Mouse (Mus musculus) kidney, embryonic 14.5 days (tissue): ENCODE measurements around the gene Lhb. TPM values are rescaled to one million over a fixed set of nuclear protein-coding genes. Genes with fewer than 3 reads are reported as not detected.
A peak's percentile ranks its signal among the peaks of the same experiment; 100 is the strongest.

ENCODE experiments used
- ATAC-seq: fragments of 200-750 bp; cut with Nextera tagmentation; 2 replicates; pipeline ENCODE4 v1.8.0; 2017; ENCODE audit warnings: moderate number of reproducible peaks, mild to moderate bottlenecking, moderate TSS enrichment, moderate library complexity; ENCODE audit not compliant: low FRiP score, low TSS enrichment
- H3K27ac ChIP-seq: fragments of 300-500 bp; sonication (generic); 2 replicates; pipeline ENCODE4 v1.5.1; 2014; ENCODE audit warnings: low read depth, mild to moderate bottlenecking, low read length, moderate library complexity, mixed read lengths
- H3K27me3 ChIP-seq: fragments of 300-500 bp; sonication (generic); 2 replicates; pipeline ENCODE4 v1.6.1; 2014; ENCODE audit warnings: mild to moderate bottlenecking, low read length; ENCODE audit not compliant: control insufficient read depth, insufficient read depth
- H3K36me3 ChIP-seq: fragments of 300-500 bp; sonication (generic); 2 replicates; pipeline ENCODE4 v1.6.1; 2014; ENCODE audit warnings: low read length, mixed read lengths; ENCODE audit not compliant: control insufficient read depth, insufficient read depth
- H3K4me1 ChIP-seq: fragments of 300-500 bp; sonication (generic); 2 replicates; pipeline ENCODE4 v1.6.1; 2014; ENCODE audit warnings: low read length, mixed read lengths; ENCODE audit not compliant: control insufficient read depth, insufficient read depth
- H3K4me2 ChIP-seq: fragments of 300-500 bp; sonication (generic); replicated peaks from 2 replicates; pipeline ENCODE4 v1.6.1; 2014; ENCODE audit warnings: low read depth, mild to moderate bottlenecking, low read length
- H3K4me3 ChIP-seq: fragments of 300-500 bp; sonication (generic); 2 replicates; pipeline ENCODE4 v1.5.1; 2014; ENCODE audit warnings: mild to moderate bottlenecking, low read length
- H3K9ac ChIP-seq: fragments of 300-500 bp; sonication (generic); 2 replicates; pipeline ENCODE4 v1.6.1; 2014; ENCODE audit warnings: low read depth, mild to moderate bottlenecking, low read length, moderate library complexity
- H3K9me3 ChIP-seq: fragments of 300-500 bp; sonication (generic); 2 replicates; pipeline ENCODE4 v1.6.1; 2016; ENCODE audit warnings: low read length; ENCODE audit not compliant: control insufficient read depth
- WGBS: fragments of 180-500 bp; shearing (Covaris S2); extraction: QIAGEN DNeasy Blood & Tissue Kit; methylation state at CpG from one replicate; pipeline ENCODE4 v1.1.7; 2014; 5-methylcytosine and 5-hydroxymethylcytosine counted together
- polyA plus RNA-seq: library from polyadenylated mRNA; unstranded; fragments of >200 nt; fragmentation: Nextera tagmentation; extraction: Ambion mirVana; gene quantifications from 2 replicates; pipeline ENCODE4 v1.2.1, GENCODE M21; 2014

Lhb gene
- polyA plus RNA-seq, 1 experiment from 2014 or later = not detected

- H3K4me1 ChIP-seq = 0 out of 2 replicates have a peak, but pooled peaks cover 3% of the 10 kb centered on the region
- no peak for ATAC-seq
- H3K36me3 ChIP-seq = peaks cover 53% of the 10 kb centered on the region
- 86% methylated on average over 22 of the region's 22 CpGs for WGBS
- H3K9me3 ChIP-seq = no peaks in the 10 kb centered on the region
- no peak overlapping the region for H3K9ac ChIP-seq
- H3K27ac ChIP-seq = no peak overlapping the region
- no peak overlapping the region for H3K4me2 ChIP-seq
- H3K4me3 ChIP-seq = no peak overlapping the region
- no peaks in the 10 kb centered on the region for H3K27me3 ChIP-seq
These were observed 23.2 kb downstream of the Lhb start for GRCm38 (mm10) chr7:45443526-45444420.

DNA sequence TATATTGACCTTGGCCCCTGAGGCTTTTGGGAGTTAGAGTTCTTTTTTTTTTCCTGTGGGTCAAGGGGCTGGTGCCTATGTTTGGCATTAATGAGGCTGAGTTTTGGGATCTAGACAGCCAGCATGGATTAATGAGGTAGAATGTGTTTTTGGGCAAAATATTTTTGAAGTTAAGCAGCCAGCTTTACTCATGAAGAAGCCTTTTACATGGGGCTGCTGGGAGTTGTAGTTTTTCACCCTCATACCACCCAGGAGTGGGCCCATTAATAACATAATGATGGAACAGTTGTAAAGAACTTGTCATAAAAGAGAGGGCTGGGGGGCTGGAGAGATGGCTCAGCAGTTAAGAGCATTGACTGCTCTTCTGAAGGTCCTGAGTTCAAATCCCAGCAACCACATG is 26.0 kb downstream of the Lhb start:
- no peak for ATAC-seq
- peaks cover 49% of the 10 kb centered on the region for H3K36me3 ChIP-seq
- H3K4me1 ChIP-seq = 0 out of 2 replicates have a peak, but pooled peaks cover 3% of the 10 kb centered on the region
- no peaks in the 10 kb centered on the region for H3K9me3 ChIP-seq
- no peaks in the 10 kb centered on the region for H3K27me3 ChIP-seq
- H3K9ac ChIP-seq = no peak overlapping the region
- H3K4me3 ChIP-seq = no peak overlapping the region
- no peak overlapping the region for H3K27ac ChIP-seq
- H3K4me2 ChIP-seq = no peak overlapping the region

DNA sequence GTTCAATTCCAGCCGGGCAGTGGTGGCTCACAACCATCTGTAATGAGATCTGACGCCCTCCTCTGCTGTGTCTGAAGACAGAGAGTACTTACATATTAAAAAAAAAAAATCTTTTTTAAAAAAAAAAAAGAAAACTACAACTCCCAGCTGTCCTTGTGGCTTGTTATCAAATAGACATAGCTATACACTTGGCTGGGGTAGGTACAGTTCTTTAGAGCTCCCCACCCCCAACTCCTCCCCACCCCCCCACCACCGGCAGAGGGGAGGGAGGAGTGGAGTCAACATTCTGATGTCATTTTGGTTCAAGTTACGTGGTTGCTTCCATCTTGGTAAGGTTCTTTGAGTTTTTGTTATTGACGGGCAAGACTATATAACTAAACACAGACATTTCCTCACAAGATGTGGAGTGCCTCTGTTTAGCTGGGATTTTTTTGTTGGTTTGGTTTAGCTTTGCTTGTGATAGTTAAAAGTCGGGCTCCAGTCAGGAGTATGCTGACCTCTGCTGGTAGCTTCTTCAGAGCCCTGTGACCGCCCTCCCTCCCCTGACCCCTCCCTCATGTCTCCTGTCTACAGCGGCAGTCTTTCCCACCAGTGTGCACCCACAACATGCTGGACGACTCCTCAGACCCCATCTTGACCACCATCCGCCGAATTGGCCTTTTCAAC is 26.8 kb downstream of the Lhb start:
- WGBS = 34% methylated on average over 11 of the region's 11 CpGs
- ATAC-seq = no peak
- no peaks in the 10 kb centered on the region for H3K9me3 ChIP-seq

DNA sequence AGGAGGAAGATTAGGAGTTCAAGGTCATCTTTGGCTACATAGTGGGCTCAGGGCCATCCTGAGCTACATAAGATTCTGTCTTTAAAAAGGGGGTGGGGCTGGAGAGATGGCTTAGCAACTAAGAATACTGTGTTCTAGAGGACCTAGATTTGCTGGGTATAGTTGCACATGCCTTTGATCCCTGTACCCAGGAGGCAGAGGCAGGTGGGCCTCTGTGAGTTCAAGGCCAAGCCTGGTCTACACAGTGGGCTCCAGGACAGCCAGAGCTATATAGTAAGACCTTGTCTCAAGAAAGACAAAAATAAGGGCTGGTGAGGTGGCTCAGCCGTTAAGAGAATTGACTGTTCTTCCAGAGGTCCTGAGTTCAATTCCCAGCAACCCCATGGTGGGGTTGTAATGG is 29.4 kb downstream of the Lhb start:
- Histone ChIP-seq H3K4me2 (no peak overlapping the region), H3K9me3 (no peaks in the 10 kb centered on the region), H3K4me3 (no peak overlapping the region), H3K27me3 (no peaks in the 10 kb centered on the region), H3K9ac (no peak overlapping the region), H3K4me1 (0 out of 2 replicates have a peak, but pooled peaks cover 3% of the 10 kb centered on the region), H3K36me3 (peaks cover 51% of the 10 kb centered on the region), H3K27ac (no peak overlapping the region)
- ATAC-seq = no peak
- 85% methylated on average over 1 of the region's 1 CpGs for WGBS

More for the DNA sequence above, 26.8 kb downstream of the Lhb start:
- Histone ChIP-seq H3K4me3 (no peak overlapping the region), H3K4me1 (0 out of 2 replicates have a peak, but pooled peaks cover 3% of the 10 kb centered on the region), H3K9ac (no peak overlapping the region), H3K4me2 (no peak overlapping the region), H3K27me3 (no peaks in the 10 kb centered on the region), H3K36me3 (peaks cover 53% of the 10 kb centered on the region), H3K27ac (no peak overlapping the region)

DNA sequence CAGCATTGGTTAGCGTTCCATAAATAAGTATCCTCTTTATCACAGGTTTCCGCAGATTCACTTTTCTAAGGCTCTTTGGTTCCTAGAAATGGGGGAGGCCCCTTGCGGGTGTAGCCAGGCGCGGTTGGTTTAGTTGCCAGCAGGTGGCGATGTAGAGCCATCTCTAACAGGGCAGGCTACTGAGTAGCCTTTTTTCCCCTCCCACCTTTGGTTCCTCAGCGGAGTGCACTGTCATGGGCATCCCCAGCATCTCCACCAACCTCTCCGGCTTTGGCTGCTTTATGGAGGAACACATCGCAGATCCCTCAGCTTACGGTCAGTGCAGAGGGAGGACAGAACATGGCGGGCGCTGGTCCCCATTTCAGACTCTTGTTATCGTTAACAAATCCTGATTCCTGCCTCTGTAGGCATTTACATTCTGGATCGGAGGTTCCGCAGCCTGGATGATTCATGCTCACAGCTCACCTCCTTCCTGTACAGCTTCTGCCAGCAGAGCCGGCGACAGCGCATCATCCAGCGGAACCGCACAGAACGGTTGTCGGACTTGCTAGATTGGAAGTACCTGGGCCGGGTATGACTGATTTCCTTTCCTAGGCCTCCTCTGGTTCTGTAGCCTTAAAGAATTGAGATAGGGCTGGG is 30.8 kb downstream of the Lhb start:
- no peaks in the 10 kb centered on the region for H3K27me3 ChIP-seq
- H3K4me2 ChIP-seq = no peak overlapping the region
- 0 out of 2 replicates have a peak, but pooled peaks cover 3% of the 10 kb centered on the region for H3K4me1 ChIP-seq
- ATAC-seq = peak; percentile 65
- H3K27ac ChIP-seq = no peak overlapping the region
- peaks cover 54% of the 10 kb centered on the region for H3K36me3 ChIP-seq
- H3K9me3 ChIP-seq = no peaks in the 10 kb centered on the region
- H3K4me3 ChIP-seq = no peak overlapping the region
- no peak overlapping the region for H3K9ac ChIP-seq
- WGBS = 52% methylated on average over 23 of the region's 23 CpGs

DNA sequence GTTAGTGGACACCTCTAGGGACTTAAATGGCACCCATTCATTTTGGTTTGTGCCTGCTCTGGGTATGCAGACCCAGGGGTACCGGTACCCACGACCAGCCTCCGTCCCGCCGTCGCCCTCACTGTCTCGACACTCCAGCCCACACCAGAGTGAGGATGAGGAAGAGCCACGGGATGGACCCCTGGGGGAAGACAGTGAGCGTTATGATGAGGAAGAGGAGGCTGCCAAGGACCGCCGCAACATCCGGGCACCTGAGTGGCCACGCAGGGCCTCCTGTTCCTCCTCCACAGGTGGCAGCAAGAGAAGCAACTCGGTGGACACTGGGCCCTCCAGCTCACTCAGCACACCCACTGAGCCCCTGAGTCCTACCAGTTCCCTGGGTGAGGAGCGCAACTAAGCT is 34.4 kb downstream of the Lhb start:
- no peaks in the 10 kb centered on the region for H3K27me3 ChIP-seq
- WGBS = 91% methylated on average over 15 of the region's 15 CpGs
- ATAC-seq = no peak
- H3K9ac ChIP-seq = no peak overlapping the region
- H3K4me3 ChIP-seq = no peak overlapping the region; the same call in 1 of the 2 replicates
- H3K36me3 ChIP-seq = peaks cover 54% of the 10 kb centered on the region
- no peak overlapping the region for H3K27ac ChIP-seq
- no peak overlapping the region for H3K4me2 ChIP-seq
- peaks cover 15% of the 10 kb centered on the region for H3K4me1 ChIP-seq
- no peaks in the 10 kb centered on the region for H3K9me3 ChIP-seq

DNA sequence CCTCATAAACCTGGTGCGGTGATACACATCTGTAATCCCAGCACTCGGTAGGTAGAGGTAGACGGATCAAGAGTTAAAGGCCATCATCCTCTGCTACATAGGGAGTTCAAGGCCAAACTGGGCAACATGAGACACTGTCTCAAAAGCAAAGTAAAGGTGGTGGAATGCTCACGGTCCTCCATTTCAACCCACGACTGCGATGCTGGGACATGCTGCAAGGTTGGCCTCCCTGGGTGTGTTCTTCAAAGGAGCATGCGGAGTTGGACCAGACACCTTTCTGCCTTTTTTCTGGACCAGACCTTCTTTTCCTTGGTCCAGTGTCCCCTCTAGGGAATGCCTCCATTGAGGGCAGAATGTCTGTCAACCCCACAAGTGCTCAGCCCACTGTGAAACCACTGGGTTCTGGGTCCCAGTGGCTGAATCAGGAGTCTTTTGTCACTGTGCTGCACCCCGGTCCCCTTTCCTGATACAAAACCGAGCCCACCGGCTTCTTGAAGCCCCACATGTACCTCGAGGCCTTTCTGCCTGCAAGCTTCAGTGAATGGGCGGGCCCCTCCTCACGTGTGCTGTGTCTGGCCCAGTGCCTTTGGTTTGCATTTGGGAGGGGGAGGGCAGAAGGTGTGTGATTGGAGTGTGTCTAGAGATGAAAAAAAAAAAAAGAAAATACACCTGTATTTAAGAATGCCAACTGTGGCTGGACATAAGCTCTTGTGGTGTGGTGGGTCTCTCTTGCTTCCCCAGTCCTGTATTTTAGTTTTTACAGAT is 35.5 kb downstream of the Lhb start:
- Histone ChIP-seq H3K36me3 (peaks cover 52% of the 10 kb centered on the region), H3K9me3 (no peaks in the 10 kb centered on the region), H3K4me2 (no peak overlapping the region), H3K27ac (no peak overlapping the region), H3K4me1 (peaks cover 26% of the 10 kb centered on the region), H3K9ac (no peak overlapping the region), H3K4me3 (no peak overlapping the region), H3K27me3 (no peaks in the 10 kb centered on the region)
- ATAC-seq = no peak
- 78% methylated on average over 13 of the region's 13 CpGs for WGBS

DNA sequence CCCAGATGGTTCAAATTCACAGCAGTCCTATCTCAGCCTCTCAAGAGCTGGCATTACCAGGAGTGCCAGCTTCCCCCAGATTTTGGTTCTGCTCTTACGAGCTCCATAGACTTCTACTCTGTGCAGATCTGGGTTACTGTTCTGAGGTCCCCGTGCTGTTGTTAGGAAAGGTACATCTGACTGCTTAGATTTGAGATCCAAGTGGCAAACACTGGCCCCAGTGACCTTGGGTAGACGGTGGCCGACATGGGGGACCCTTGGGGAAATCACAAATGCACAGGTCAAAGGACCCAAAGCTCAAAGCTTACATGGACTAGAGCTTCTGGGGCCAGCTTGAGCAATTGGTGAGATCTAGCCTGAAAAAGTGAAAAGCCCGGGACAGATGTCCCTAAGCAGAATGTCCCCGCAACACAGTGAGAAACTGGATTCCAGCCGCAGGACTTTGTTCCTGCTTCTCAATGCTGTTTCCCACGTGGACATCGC is 36.1 kb downstream of the Lhb start:
- Histone ChIP-seq H3K9me3 (no peaks in the 10 kb centered on the region), H3K4me2 (0 out of 2 replicates have a peak overlapping the region, but pooled peaks have one; percentile 89), H3K9ac (peak overlapping the region; percentile 83; the same call in 1 of the 2 replicates), H3K36me3 (peaks cover 50% of the 10 kb centered on the region), H3K27ac (peak overlapping the region; percentile 6; the same call in 1 of the 2 replicates), H3K4me3 (no peak overlapping the region; the same call in 1 of the 2 replicates), H3K27me3 (no peaks in the 10 kb centered on the region), H3K4me1 (peaks cover 27% of the 10 kb centered on the region)
- ATAC-seq = no peak
- whole genome bisulfite sequencing = 54% methylated on average over 9 of the region's 9 CpGs
